In genomic region chr6:33059276-33059675, GRCm38 (mm10) we compare ENCODE assay signal across 8 mouse cellular contexts. TPM values are rescaled to one million over a fixed set of nuclear protein-coding genes. Genes with fewer than 3 reads are reported as not detected.
DNase-seq lines count a peak whose midpoint lies in the region; ATAC-seq and TF ChIP-seq lines count a peak whose summit lies in the region.

No protein-coding gene starts in this region.

- DNase-seq in adrenal gland, adult (ENCODE audit: inconsistent age in 2 of 2, low spot score in 1 of 2) = peak; percentile 34 to 79
- DNase-seq in adrenal gland, postnatal 4 days (ENCODE audit: low spot score in 2 of 2) = no peak
- DNase-seq in NIH3T3 (ENCODE audit: low read depth) = peak; percentile 36
- no peak for DNase-seq in limb, embryonic 14.5 days (ENCODE audit: low spot score)
- no peak for DNase-seq in ovary, adult 18-20 months (ENCODE audit: low spot score)

- ATAC-seq in hindbrain, embryonic 12.5 days (ENCODE audit: low FRiP score) = no peak
- ATAC-seq in limb, embryonic 14.5 days (ENCODE audit: low FRiP score, low read depth) = no peak
- ATAC-seq in stomach, embryonic 15.5 days (ENCODE audit: insufficient read depth, low FRiP score, low read depth) = no peak

- peak overlapping the region; percentile 89 for H3K4me2 ChIP-seq in hindbrain, embryonic 12.5 days (replicated peaks)
- peak overlapping the region; percentile 79 for H3K4me2 ChIP-seq in limb, embryonic 14.5 days (replicated peaks; ENCODE audit: low read depth, low read length, severe bottlenecking)
- peak overlapping the region; percentile 68 for H3K4me2 ChIP-seq in stomach, embryonic 15.5 days

- H3K27ac ChIP-seq in hindbrain, embryonic 12.5 days = no peak overlapping the region
- H3K27ac ChIP-seq in limb, embryonic 14.5 days (replicated peaks; ENCODE audit: low read depth, low read length) = no peak overlapping the region
- H3K27ac ChIP-seq in stomach, embryonic 15.5 days = peak overlapping the region; percentile 48; the same call in 1 of the 2 replicates

- H3K4me3 ChIP-seq in erythroblast, embryonic 14.5 days (replicated peaks) = peak overlapping the region; percentile 88
- peak overlapping the region; percentile 94 for H3K4me3 ChIP-seq in hindbrain, embryonic 12.5 days
- peak overlapping the region; percentile 91 for H3K4me3 ChIP-seq in limb, embryonic 14.5 days (replicated peaks; ENCODE audit: low read length)
- H3K4me3 ChIP-seq in stomach, embryonic 15.5 days (replicated peaks) = peak overlapping the region; percentile 96

- no peaks in the 10 kb centered on the region for H3K9me3 ChIP-seq in erythroblast, embryonic 14.5 days (ENCODE audit: control insufficient read depth, low read length)
- H3K9me3 ChIP-seq in hindbrain, embryonic 12.5 days (replicated peaks) = no peaks in the 10 kb centered on the region
- no peaks in the 10 kb centered on the region for H3K9me3 ChIP-seq in limb, embryonic 14.5 days (ENCODE audit: control insufficient read depth, low read length)
- H3K9me3 ChIP-seq in stomach, embryonic 15.5 days = no peaks in the 10 kb centered on the region

- peaks cover 50% of the 10 kb centered on the region for H3K4me1 ChIP-seq in erythroblast, embryonic 14.5 days (ENCODE audit: control insufficient read depth)
- peaks cover 7% of the 10 kb centered on the region for H3K4me1 ChIP-seq in hindbrain, embryonic 12.5 days
- H3K4me1 ChIP-seq in limb, embryonic 14.5 days (ENCODE audit: control insufficient read depth, insufficient read depth, low read length) = peaks cover 17% of the 10 kb centered on the region
- 0 out of 2 replicates have a peak, but pooled peaks cover 4% of the 10 kb centered on the region for H3K4me1 ChIP-seq in stomach, embryonic 15.5 days

- H3K9ac ChIP-seq in hindbrain, embryonic 12.5 days = peak overlapping the region; percentile 76
- H3K9ac ChIP-seq in limb, embryonic 14.5 days (ENCODE audit: low read depth, low read length, severe bottlenecking) = peak overlapping the region; percentile 79
- peak overlapping the region; percentile 76 for H3K9ac ChIP-seq in stomach, embryonic 15.5 days

- no peak for TF ChIP-seq POLR2A in limb, embryonic 14.5 days (IDR thresholded peaks at IDR 0.05; ENCODE audit: borderline replicate concordance, extremely low read depth, insufficient read depth, insufficient read length)

- 38% methylated on average over 7 of the region's 7 CpGs for WGBS in hindbrain, embryonic 12.5 days
- 23% methylated on average over 7 of the region's 7 CpGs for WGBS in limb, embryonic 14.5 days
- 34% methylated on average over 7 of the region's 7 CpGs for WGBS in stomach, embryonic 15.5 days

- H3K27me3 ChIP-seq in erythroblast, embryonic 14.5 days (ENCODE audit: control insufficient read depth) = peaks cover 6% of the 10 kb centered on the region
- H3K27me3 ChIP-seq in hindbrain, embryonic 12.5 days = no peaks in the 10 kb centered on the region
- no peaks in the 10 kb centered on the region for H3K27me3 ChIP-seq in limb, embryonic 14.5 days (ENCODE audit: control insufficient read depth, insufficient read depth, low read length)
- H3K27me3 ChIP-seq in stomach, embryonic 15.5 days (replicated peaks) = no peaks in the 10 kb centered on the region

- peaks cover 20% of the 10 kb centered on the region for H3K36me3 ChIP-seq in erythroblast, embryonic 14.5 days (ENCODE audit: control insufficient read depth)
- peaks cover under 1% of the 10 kb centered on the region; the same call in 1 of the 2 replicates for H3K36me3 ChIP-seq in hindbrain, embryonic 12.5 days
- peaks cover 10% of the 10 kb centered on the region for H3K36me3 ChIP-seq in limb, embryonic 14.5 days (ENCODE audit: control insufficient read depth, insufficient read depth, low read length)
- H3K36me3 ChIP-seq in stomach, embryonic 15.5 days = no peaks in the 10 kb centered on the region

RNA-seq across cellular contexts. Expression of gene Chchd3, which starts 0.8 kb away (rescaled TPM):
- total RNA-seq in adrenal gland, postnatal 4 days (2021) = 100 to 1,000 TPM; 166 to 183 TPM
- polyA plus RNA-seq in erythroblast, embryonic 14.5 days (2012) = 9.4 and 13.0 TPM in 2 replicates
- 115 and 118 TPM in 2 replicates for polyA plus RNA-seq in hindbrain, embryonic 12.5 days (2016; fragmentation: Nextera tagmentation; extraction: Ambion mirVana)
- polyA plus RNA-seq in limb, embryonic 14.5 days (2012; rRNA removed) = 43.9 and 69.0 TPM in 2 replicates
- 97.6 and 108 TPM in 2 replicates for polyA plus RNA-seq in limb, embryonic 14.5 days (2014; fragmentation: Nextera tagmentation; extraction: Ambion mirVana)
- 112 and 121 TPM in 2 replicates for polyA plus RNA-seq in stomach, embryonic 15.5 days (2015; fragmentation: Nextera tagmentation; extraction: Ambion mirVana)

Comparison
In these comparisons a context has a peak if more than half of its experiments do, and no peak if none do; other contexts are left out.
1. DNase-seq: peak in adrenal gland, adult (2 of 2) and NIH3T3 (single experiment); none in adrenal gland, postnatal 4 days (0 of 2), limb, embryonic 14.5 days (single experiment) and ovary, adult 18-20 months (single experiment).
2. Peak in every context shown above with its lines, with median percentiles within 50 percentile points of each other: H3K4me3 ChIP-seq, H3K4me2 ChIP-seq and H3K9ac ChIP-seq.